ENCODE assay signal across 8 mouse cellular contexts in genomic region chr13:24565230-24565949, GRCm38 (mm10). TPM values are rescaled to one million over a fixed set of nuclear protein-coding genes. Genes with fewer than 3 reads are reported as not detected.
DNase-seq lines count a peak whose midpoint lies in the region; ATAC-seq and TF ChIP-seq lines count a peak whose summit lies in the region.
"Had no signal": no experiment of that assay in that cellular context is flagged by ENCODE, and none has a peak within 500 bp of the region (broad histone marks: within the 10 kb centered on the region; RNA-seq: fewer than 3 reads in every experiment).

No protein-coding gene starts in this region.

- peak; percentile 36 for DNase-seq in adrenal gland, postnatal 14 days
- DNase-seq in heart, postnatal 4 days, result peak; percentile 54
- no peak for DNase-seq in right cerebral cortex, postnatal 14 days

- peaks cover 6% of the 10 kb centered on the region for H3K4me1 ChIP-seq in embryonic fibroblast, embryonic 13.5 days (ENCODE audit: control insufficient read depth, insufficient read depth, low read length)
- H3K4me1 ChIP-seq in liver, embryonic 16.5 days (ENCODE audit: control insufficient read depth, low read depth, low read length), result peaks cover 7% of the 10 kb centered on the region
- peaks cover 29% of the 10 kb centered on the region for H3K4me1 ChIP-seq in stomach, embryonic 16.5 days (ENCODE audit: control insufficient read depth, insufficient read depth, low read length)

- no peaks in the 10 kb centered on the region for H3K9me3 ChIP-seq in liver, embryonic 16.5 days (replicated peaks; ENCODE audit: control insufficient read depth, low read length)
- H3K9me3 ChIP-seq in stomach, embryonic 16.5 days (replicated peaks; ENCODE audit: control insufficient read depth, low read length), result no peaks in the 10 kb centered on the region

- no peak overlapping the region for H3K9ac ChIP-seq in liver, embryonic 16.5 days (ENCODE audit: low read depth, low read length)
- peak overlapping the region; percentile 13; the same call in 1 of the 2 replicates for H3K9ac ChIP-seq in stomach, embryonic 16.5 days (ENCODE audit: low read length)

- no peaks in the 10 kb centered on the region for H3K36me3 ChIP-seq in liver, embryonic 16.5 days (ENCODE audit: control insufficient read depth, insufficient read depth)
- H3K36me3 ChIP-seq in stomach, embryonic 16.5 days (ENCODE audit: control insufficient read depth, insufficient read depth, low read length), result no peaks in the 10 kb centered on the region

- peak overlapping the region; percentile 96 for H3K27ac ChIP-seq in embryonic fibroblast, embryonic 13.5 days (ENCODE audit: insufficient read depth, low read length)
- H3K27ac ChIP-seq in liver, embryonic 16.5 days (ENCODE audit: low read length), result peak overlapping the region; percentile 52
- peak overlapping the region; percentile 97 for H3K27ac ChIP-seq in stomach, embryonic 16.5 days (ENCODE audit: low read length)

- TF ChIP-seq CTCF in embryonic fibroblast, embryonic 13.5 days (IDR thresholded peaks at IDR 0.05; ENCODE audit: borderline replicate concordance, insufficient read depth, low read length), result no peak

- TF ChIP-seq POLR2A in embryonic fibroblast, embryonic 13.5 days (IDR thresholded peaks at IDR 0.05; ENCODE audit: low read depth, low read length), result no peak; the same call in 1 of the 2 replicates

- WGBS in liver, embryonic 16.5 days (ENCODE audit: insufficient replicate concordance), result 40% methylated on average over 8 of the region's 8 CpGs
- 20% methylated on average over 8 of the region's 8 CpGs for WGBS in stomach, embryonic 16.5 days

- H3K4me3 ChIP-seq in embryonic fibroblast, embryonic 13.5 days (ENCODE audit: insufficient read depth, low read length), result no peak overlapping the region
- no peak overlapping the region for H3K4me3 ChIP-seq in liver, embryonic 16.5 days (ENCODE audit: low read depth, low read length)
- H3K4me3 ChIP-seq in stomach, embryonic 16.5 days (replicated peaks; ENCODE audit: low read length), result no peak overlapping the region
- H3K4me3 ChIP-seq: erythroblast, embryonic 14.5 days had no signal

- peak; percentile 53; the same call in 1 of the 2 replicates for ATAC-seq in liver, embryonic 16.5 days (ENCODE audit: low read depth)
- peak; percentile 90 for ATAC-seq in stomach, embryonic 16.5 days (ENCODE audit: insufficient read depth, low FRiP score)
- no peak for ATAC-seq in erythroblast, adult 5-6 weeks (replicated peaks; ENCODE audit: low FRiP score, poor library complexity, severe bottlenecking)

- H3K4me2 ChIP-seq in liver, embryonic 16.5 days (ENCODE audit: low read depth, low read length), result no peak overlapping the region
- peak overlapping the region; percentile 30; the same call in 1 of the 2 replicates for H3K4me2 ChIP-seq in stomach, embryonic 16.5 days (ENCODE audit: low read depth, low read length)

- H3K27me3 ChIP-seq in liver, embryonic 16.5 days (ENCODE audit: control insufficient read depth, insufficient read depth, low read depth, low read length), result no peaks in the 10 kb centered on the region
- H3K27me3 ChIP-seq in stomach, embryonic 16.5 days (ENCODE audit: control insufficient read depth, insufficient read depth, low read length), result no peaks in the 10 kb centered on the region

RNA-seq across cellular contexts. Expression of gene Ripor2, which starts 16.6 kb away (rescaled TPM):
- total RNA-seq in adrenal gland, postnatal 14 days (2021), result 3.4 and 20.0 TPM in 2 replicates
- polyA plus RNA-seq in embryonic fibroblast, embryonic 13.5 days (2011; ENCODE audit: insufficient read length, low read depth, missing spikeins), result 6.0 and 8.1 TPM in 2 replicates
- total RNA-seq in heart, postnatal 4 days (2021), result 10 to 100 TPM; 25.4 to 27.5 TPM
- 3.2 and 4.4 TPM in 2 replicates for polyA plus RNA-seq in liver, embryonic 16.5 days (2015; fragmentation: Nextera tagmentation; extraction: Ambion mirVana)
- polyA plus RNA-seq in stomach, embryonic 16.5 days (2015; fragmentation: Nextera tagmentation; extraction: Ambion mirVana), result 3.6 and 4.3 TPM in 2 replicates
- total RNA-seq in erythroblast, adult 5-6 weeks (2015; ENCODE audit: low replicate concordance), result 20.2 and 21.1 TPM in 2 replicates
- 13.3 and 18.8 TPM in 2 replicates for total RNA-seq in erythroblast, adult 5-6 weeks (2017; ENCODE audit: low replicate concordance)
